Mouse (Mus musculus) ES-Bruce4 (cell line): ENCODE measurements around the gene Urb2.

ENCODE experiments used
- CTCF ChIP-seq: IDR thresholded peaks from one replicate; pipeline ENCODE4 v1.8.1; 2011; ENCODE audit warnings: low read depth, low read length
- EP300 ChIP-seq: IDR thresholded peaks from 2 replicates; pipeline ENCODE4 v1.6.1; 2011; ENCODE audit warnings: low read depth, low read length; ENCODE audit not compliant: insufficient read depth
- POLR2A ChIP-seq: IDR thresholded peaks from one replicate; pipeline ENCODE4 v1.8.1; 2011; ENCODE audit warnings: low read length; ENCODE audit not compliant: insufficient read depth

DNA sequence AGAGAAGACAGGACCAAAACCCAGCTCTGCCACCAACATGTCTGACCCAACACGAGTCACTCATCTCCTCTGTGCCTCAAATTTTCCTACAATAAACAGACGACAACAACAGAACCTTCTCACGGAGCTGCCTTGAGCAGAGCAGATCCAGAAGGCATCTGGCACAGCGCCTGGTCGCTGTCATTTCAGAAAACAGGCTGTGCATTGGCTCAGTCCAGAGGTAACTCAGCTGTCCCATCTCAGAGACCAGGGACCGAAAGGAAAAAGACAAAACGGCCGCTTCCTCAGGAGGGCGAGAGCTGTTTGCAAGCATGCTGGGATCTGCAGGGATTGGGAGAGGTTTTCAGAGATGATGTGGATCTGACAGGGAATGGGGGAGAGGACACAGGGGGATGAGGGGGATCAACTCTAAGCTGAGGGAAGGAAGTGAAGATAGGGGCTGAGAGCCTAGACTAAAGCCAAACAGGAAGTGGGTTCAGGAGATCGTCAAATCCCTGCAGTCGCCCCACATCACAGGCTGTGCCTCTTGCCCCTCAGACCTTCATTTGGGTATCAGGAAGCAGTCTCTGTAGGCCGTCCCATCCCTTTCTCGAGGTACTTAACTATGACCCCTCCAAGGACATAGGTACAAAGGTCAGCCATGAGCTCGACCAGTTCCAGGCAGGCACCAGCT, 43.0 kb upstream of the Urb2 start:
- TF ChIP-seq EP300 (no peak), POLR2A (no peak), CTCF (no peak)
